Comparison of ENCODE assay signal across 8 mouse cellular contexts in genomic region chr5:120711416-120711815, GRCm38 (mm10). TPM values are rescaled to one million over a fixed set of nuclear protein-coding genes. Genes with fewer than 3 reads are reported as not detected.
DNase-seq lines count a peak whose midpoint lies in the region; ATAC-seq and TF ChIP-seq lines count a peak whose summit lies in the region.

No protein-coding gene starts in this region.

- ATAC-seq in embryonic facial prominence, embryonic 12.5 days (ENCODE audit: insufficient number of reproducible peaks, insufficient read depth, low FRiP score, low TSS enrichment) = no peak
- ATAC-seq in heart, embryonic 13.5 days (ENCODE audit: extremely low read depth, insufficient number of reproducible peaks, low FRiP score, low TSS enrichment) = no peak
- ATAC-seq in lung, embryonic 14.5 days (ENCODE audit: insufficient read depth) = 0 out of 2 replicates have a peak, but pooled peaks have one; percentile 11

- H3K9me3 ChIP-seq in embryonic facial prominence, embryonic 12.5 days = no peaks in the 10 kb centered on the region
- H3K9me3 ChIP-seq in heart, embryonic 13.5 days = no peaks in the 10 kb centered on the region
- H3K9me3 ChIP-seq in lung, embryonic 14.5 days (ENCODE audit: low read depth, low read length) = no peaks in the 10 kb centered on the region

- H3K4me2 ChIP-seq in embryonic facial prominence, embryonic 12.5 days (replicated peaks) = peak overlapping the region; percentile 96
- peak overlapping the region; percentile 74 for H3K4me2 ChIP-seq in heart, embryonic 13.5 days
- peak overlapping the region; percentile 84 for H3K4me2 ChIP-seq in lung, embryonic 14.5 days

- H3K4me1 ChIP-seq in embryonic facial prominence, embryonic 12.5 days = peaks cover 26% of the 10 kb centered on the region
- peaks cover 27% of the 10 kb centered on the region for H3K4me1 ChIP-seq in heart, embryonic 13.5 days
- H3K4me1 ChIP-seq in lung, embryonic 14.5 days (ENCODE audit: insufficient read depth) = 0 out of 2 replicates have a peak, but pooled peaks cover 3% of the 10 kb centered on the region

- peaks cover 81% of the 10 kb centered on the region for H3K27me3 ChIP-seq in embryonic facial prominence, embryonic 12.5 days
- H3K27me3 ChIP-seq in heart, embryonic 13.5 days (replicated peaks) = peaks cover 99% of the 10 kb centered on the region
- peaks cover 48% of the 10 kb centered on the region for H3K27me3 ChIP-seq in lung, embryonic 14.5 days (ENCODE audit: insufficient read depth, low read length)

- under 1% methylated on average over 40 of the region's 43 CpGs for WGBS in embryonic facial prominence, embryonic 12.5 days
- WGBS in heart, embryonic 13.5 days = 3% methylated on average over 38 of the region's 43 CpGs
- WGBS in lung, embryonic 14.5 days = under 1% methylated on average over 43 of the region's 43 CpGs

- no peaks in the 10 kb centered on the region for H3K36me3 ChIP-seq in embryonic facial prominence, embryonic 12.5 days
- no peaks in the 10 kb centered on the region for H3K36me3 ChIP-seq in heart, embryonic 13.5 days
- no peaks in the 10 kb centered on the region for H3K36me3 ChIP-seq in lung, embryonic 14.5 days (ENCODE audit: insufficient read depth)

- TF ChIP-seq CTCF in lung, embryonic 14.5 days (IDR thresholded peaks at IDR 0.05; ENCODE audit: low read depth) = no peak

- H3K27ac ChIP-seq in embryonic facial prominence, embryonic 12.5 days = no peak overlapping the region
- H3K27ac ChIP-seq in heart, embryonic 13.5 days (replicated peaks) = no peak overlapping the region
- H3K27ac ChIP-seq in lung, embryonic 14.5 days (ENCODE audit: low read depth) = no peak overlapping the region

- peak overlapping the region; percentile 64 for H3K9ac ChIP-seq in embryonic facial prominence, embryonic 12.5 days
- peak overlapping the region; percentile 68 for H3K9ac ChIP-seq in heart, embryonic 13.5 days
- H3K9ac ChIP-seq in lung, embryonic 14.5 days = peak overlapping the region; percentile 46; the same call in 1 of the 2 replicates

- H3K4me3 ChIP-seq in embryonic facial prominence, embryonic 12.5 days = peak overlapping the region; percentile 56
- H3K4me3 ChIP-seq in heart, embryonic 13.5 days = peak overlapping the region; percentile 52
- H3K4me3 ChIP-seq in lung, embryonic 14.5 days (ENCODE audit: low read depth, low read length) = peak overlapping the region; percentile 46

- DNase-seq in CD4-positive, CD25-positive, alpha-beta regulatory T cell, adult 2 months (ENCODE audit: low read depth, low spot score) = peak; percentile 90
- peak; percentile 62 to 68 for DNase-seq in adrenal gland, adult 18-20 months (ENCODE audit: low spot score in 2 of 2)
- peak; percentile 74 to 77 for DNase-seq in layer of hippocampus, adult 8-10 months (ENCODE audit: low spot score in 2 of 2)
- peak; percentile 29 for DNase-seq in lung, embryonic 14.5 days
- DNase-seq in right cerebral cortex, adult 2 months (ENCODE audit: low spot score in 2 of 2) = peak; percentile 82 to 83
- DNase-seq in c-Kit-positive CD71-positive TER-119-positive erythroid progenitor cells, embryonic 14.5 days (ENCODE audit: low spot score) = no peak

RNA-seq across cellular contexts. Expression of gene Dtx1, which starts 0.3 kb away (rescaled TPM):
- total RNA-seq in adrenal gland, adult 18-20 months (2021) = 10 to 100 TPM in 1 of 2 experiments, 1 to 10 TPM in 1; 6.0 to 12.3 TPM
- 8.9 and 9.1 TPM in 2 replicates for polyA plus RNA-seq in embryonic facial prominence, embryonic 12.5 days (2016; fragmentation: Nextera tagmentation; extraction: Ambion mirVana)
- polyA plus RNA-seq in heart, embryonic 13.5 days (2015; fragmentation: Nextera tagmentation; extraction: Ambion mirVana) = 0.74 and 0.84 TPM in 2 replicates
- 10 to 100 TPM; 62.9 to 71.1 (median 66.9) TPM for total RNA-seq in layer of hippocampus, adult 8-10 months (2022)
- polyA plus RNA-seq in lung, embryonic 14.5 days (2014; fragmentation: Nextera tagmentation; extraction: Ambion mirVana) = 2.2 and 2.8 TPM in 2 replicates

RNA-seq across cellular contexts. Expression of gene Oas2, which starts 38.2 kb away (rescaled TPM):
- total RNA-seq in adrenal gland, adult 18-20 months (2021) = 1 to 10 TPM in 1 of 2 experiments, under 1 TPM in 1; 0.99 to 1.1 TPM
- polyA plus RNA-seq in embryonic facial prominence, embryonic 12.5 days (2016; fragmentation: Nextera tagmentation; extraction: Ambion mirVana) = 0.18 and 0.26 TPM in 2 replicates
- 0.24 and 0.32 TPM in 2 replicates for polyA plus RNA-seq in heart, embryonic 13.5 days (2015; fragmentation: Nextera tagmentation; extraction: Ambion mirVana)
- total RNA-seq in layer of hippocampus, adult 8-10 months (2022) = under 1 TPM; 0.12 to 0.65 (median 0.40) TPM
- 0.28 and 0.57 TPM in 2 replicates for polyA plus RNA-seq in lung, embryonic 14.5 days (2014; fragmentation: Nextera tagmentation; extraction: Ambion mirVana)
